Mouse (Mus musculus) ES-Bruce4 (cell line): ENCODE data around the gene Nptn. TPM values are rescaled to one million over a fixed set of nuclear protein-coding genes. Genes with fewer than 3 reads are reported as not detected.

Experiments
- H3K27ac ChIP-seq: 2 replicates; pipeline ENCODE4 v1.5.1; 2012; ENCODE audit warnings: low read length, inconsistent platforms; ENCODE audit not compliant: insufficient read depth
- H3K27me3 ChIP-seq: 2 replicates; pipeline ENCODE4 v1.6.1; 2012; ENCODE audit warnings: mild to moderate bottlenecking, low read length, inconsistent platforms; ENCODE audit not compliant: control insufficient read depth, poor library complexity, insufficient read depth, severe bottlenecking
- H3K36me3 ChIP-seq: 2 replicates; pipeline ENCODE4 v1.6.1; 2012; ENCODE audit warnings: inconsistent platforms, mild to moderate bottlenecking, low read length, moderate library complexity; ENCODE audit not compliant: control insufficient read depth, poor library complexity, insufficient read depth, severe bottlenecking
- H3K4me1 ChIP-seq: one replicate; pipeline ENCODE4 v1.8.1; 2011; ENCODE audit warnings: low read length; ENCODE audit not compliant: control insufficient read depth, insufficient read depth
- H3K4me3 ChIP-seq: 2 replicates; pipeline ENCODE4 v1.5.1; 2011; ENCODE audit warnings: low read depth, mild to moderate bottlenecking, low read length
- H3K9ac ChIP-seq: 2 replicates; pipeline ENCODE4 v1.6.1; 2012; ENCODE audit warnings: low read depth, mild to moderate bottlenecking, inconsistent platforms; ENCODE audit not compliant: poor library complexity, severe bottlenecking
- H3K9me3 ChIP-seq: replicated peaks from 2 replicates; pipeline ENCODE4 v1.6.1; 2012; ENCODE audit warnings: mild to moderate bottlenecking, low read length, inconsistent platforms; ENCODE audit not compliant: control insufficient read depth, poor library complexity, insufficient read depth, severe bottlenecking
- CTCF ChIP-seq: IDR thresholded peaks from one replicate; pipeline ENCODE4 v1.8.1; 2011; ENCODE audit warnings: low read depth, low read length
- EP300 ChIP-seq: IDR thresholded peaks from 2 replicates; pipeline ENCODE4 v1.6.1; 2011; ENCODE audit warnings: low read depth, low read length; ENCODE audit not compliant: insufficient read depth
- POLR2A ChIP-seq: IDR thresholded peaks from one replicate; pipeline ENCODE4 v1.8.1; 2011; ENCODE audit warnings: low read length; ENCODE audit not compliant: insufficient read depth
- polyA plus RNA-seq: library from polyadenylated mRNA; stranded (reverse); fragments of >200 nt; gene quantifications from 2 replicates; pipeline ENCODE4 v1.2.4, GENCODE M21; 2011; ENCODE audit warnings: low read depth; ENCODE audit not compliant: missing spikeins, insufficient read depth, insufficient read length

Nptn gene
- polyA plus RNA-seq, 1 experiment = 91.4 TPM

- no peak overlapping the region for H3K27ac ChIP-seq
- H3K9ac ChIP-seq = no peak overlapping the region
- H3K4me1 ChIP-seq = no peaks in the 10 kb centered on the region
- no peaks in the 10 kb centered on the region for H3K36me3 ChIP-seq
- H3K9me3 ChIP-seq = no peaks in the 10 kb centered on the region
- TF ChIP-seq CTCF (peak; percentile 67), EP300 (no peak)
- H3K4me3 ChIP-seq = no peak overlapping the region
- H3K27me3 ChIP-seq = no peaks in the 10 kb centered on the region
These were observed 80.0 kb downstream of the Nptn start for GRCm38 (mm10) chr9:58662007-58662406.

- Histone ChIP-seq H3K9ac (no peak overlapping the region), H3K4me1 (peaks cover 2% of the 10 kb centered on the region), H3K27ac (no peak overlapping the region), H3K36me3 (no peaks in the 10 kb centered on the region), H3K9me3 (no peaks in the 10 kb centered on the region), H3K27me3 (no peaks in the 10 kb centered on the region), H3K4me3 (no peak overlapping the region)
- TF ChIP-seq POLR2A (no peak), CTCF (no peak), EP300 (no peak)
These were observed 80.8 kb downstream of the Nptn start for GRCm38 (mm10) chr9:58662791-58663190.

GRCm38 (mm10) chr9:58665492-58665891, 83.5 kb downstream of the Nptn start:
- no peaks in the 10 kb centered on the region for H3K9me3 ChIP-seq
- no peaks in the 10 kb centered on the region for H3K36me3 ChIP-seq
- no peaks in the 10 kb centered on the region for H3K27me3 ChIP-seq
- TF ChIP-seq EP300 (no peak), CTCF (no peak), POLR2A (no peak)
- no peak overlapping the region for H3K4me3 ChIP-seq
- peaks cover 2% of the 10 kb centered on the region for H3K4me1 ChIP-seq
- H3K9ac ChIP-seq = no peak overlapping the region
- no peak overlapping the region for H3K27ac ChIP-seq

- no peak overlapping the region for H3K4me3 ChIP-seq
- no peak overlapping the region for H3K9ac ChIP-seq
- TF ChIP-seq POLR2A = no peak
- no peak for TF ChIP-seq CTCF
- TF ChIP-seq EP300 = no peak
- H3K4me1 ChIP-seq = peaks cover 2% of the 10 kb centered on the region
- no peak overlapping the region for H3K27ac ChIP-seq
- no peaks in the 10 kb centered on the region for H3K36me3 ChIP-seq
- H3K27me3 ChIP-seq = no peaks in the 10 kb centered on the region
- no peaks in the 10 kb centered on the region for H3K9me3 ChIP-seq
These were observed 84.2 kb downstream of the Nptn start for GRCm38 (mm10) chr9:58666191-58666590.

- Histone ChIP-seq H3K4me3 (no peak overlapping the region), H3K27ac (no peak overlapping the region), H3K36me3 (no peaks in the 10 kb centered on the region), H3K4me1 (peaks cover 2% of the 10 kb centered on the region), H3K27me3 (no peaks in the 10 kb centered on the region), H3K9me3 (no peaks in the 10 kb centered on the region), H3K9ac (no peak overlapping the region)
- TF ChIP-seq EP300 = no peak
- no peak for TF ChIP-seq CTCF
- TF ChIP-seq POLR2A = no peak
These were observed 85.2 kb downstream of the Nptn start for GRCm38 (mm10) chr9:58667244-58667643.

- H3K27ac ChIP-seq = no peak overlapping the region
- TF ChIP-seq POLR2A (no peak), CTCF (no peak), EP300 (no peak)
- H3K9ac ChIP-seq = no peak overlapping the region
- no peak overlapping the region for H3K4me3 ChIP-seq
- no peaks in the 10 kb centered on the region for H3K9me3 ChIP-seq
- no peaks in the 10 kb centered on the region for H3K36me3 ChIP-seq
- H3K27me3 ChIP-seq = no peaks in the 10 kb centered on the region
- peaks cover 2% of the 10 kb centered on the region for H3K4me1 ChIP-seq
These were observed 86.1 kb downstream of the Nptn start for GRCm38 (mm10) chr9:58668171-58668570.
